Mouse (Mus musculus) liver, embryonic 14.5 days (tissue): ENCODE data around the gene Pcyt1a.

Experiments
- CTCF ChIP-seq: IDR thresholded peaks from 2 replicates; pipeline ENCODE4 v1.5.1; 2016; ENCODE audit warnings: antibody characterized with exemption, low read depth, control low read depth
- EP300 ChIP-seq: IDR thresholded peaks from 2 replicates; pipeline ENCODE4 v1.6.1; 2016; ENCODE audit warnings: antibody characterized with exemption, low read depth

DNA sequence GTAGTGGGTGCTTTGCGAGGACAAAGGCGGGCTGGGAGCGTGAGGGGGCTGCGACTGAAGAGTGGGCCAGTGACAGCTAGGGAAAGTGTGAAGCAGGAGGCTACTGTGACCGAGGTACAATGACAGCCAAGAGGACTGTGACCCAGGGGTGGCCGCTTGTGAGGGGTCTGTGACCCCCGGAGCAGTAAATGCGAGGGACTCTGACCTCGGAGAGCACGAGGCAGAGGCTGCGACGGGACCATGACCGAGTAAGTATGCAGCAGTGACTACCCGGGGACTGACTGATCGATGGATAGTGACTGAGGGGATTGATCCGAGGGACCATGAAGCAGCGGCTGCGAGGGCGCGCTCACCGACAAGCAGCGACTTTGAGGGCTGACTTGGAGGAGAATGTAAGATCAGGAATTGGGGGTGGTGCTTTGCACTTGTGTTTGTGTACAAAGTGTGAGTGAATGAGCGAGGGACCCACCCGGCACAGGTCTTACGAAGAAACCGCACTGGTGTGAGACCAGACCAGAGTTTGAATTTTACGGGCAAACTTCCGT, 398 bp downstream of the Pcyt1a start:
- TF ChIP-seq CTCF, result no peak
- TF ChIP-seq EP300, result no peak
